Mouse (Mus musculus): Measurements from ENCODE around the gene Tra2a. TPM values are rescaled to one million over a fixed set of nuclear protein-coding genes. Genes with fewer than 3 reads are reported as not detected.

Tra2a gene
- polyA plus RNA-seq, 1 experiment from 2014 or later = 44.5 TPM

DNA sequence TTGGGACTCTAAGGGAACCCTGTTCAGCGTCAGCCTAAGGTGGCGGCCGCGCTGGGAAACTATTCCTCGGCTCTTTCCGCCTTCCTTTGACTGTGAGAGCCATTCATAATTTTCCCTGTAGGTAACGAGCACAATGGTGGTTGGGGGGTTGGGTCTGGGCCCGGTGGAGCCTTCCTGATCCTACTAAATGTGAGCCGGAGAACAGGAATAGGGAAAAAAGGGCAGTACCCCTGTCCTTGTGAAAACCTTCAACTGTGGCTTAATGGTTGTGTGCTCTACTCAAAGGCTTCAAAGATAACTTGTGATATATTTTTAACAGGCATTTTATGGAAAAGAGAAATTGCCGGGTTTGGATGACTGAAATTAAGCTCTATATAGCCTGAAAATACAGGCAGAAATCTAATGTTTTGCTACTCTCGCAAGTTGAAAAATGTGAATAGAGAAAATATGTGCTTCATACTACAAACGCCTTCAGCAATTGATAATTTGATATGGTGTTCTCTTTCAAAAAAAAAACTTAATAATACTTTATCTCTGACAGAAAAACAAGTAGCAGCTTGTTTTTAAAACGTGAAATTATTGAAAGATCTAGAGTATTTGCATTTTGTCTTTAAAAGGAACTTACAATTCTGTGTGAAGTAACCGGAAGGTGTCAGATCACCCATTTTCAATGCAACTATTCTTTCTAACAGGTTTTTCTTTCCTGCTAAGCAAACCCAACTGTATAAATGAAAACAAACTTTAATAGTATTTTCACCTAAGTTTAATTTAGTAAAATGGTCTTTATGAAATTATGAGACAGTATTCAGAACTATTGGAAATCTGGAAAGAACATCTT, 47.9 kb downstream of the Tra2a start:
- WGBS = under 1% methylated on average over 14 of the region's 14 CpGs
- H3K9me3 ChIP-seq (ENCODE audit: control insufficient read depth, low read length) = no peaks in the 10 kb centered on the region
- H3K4me1 ChIP-seq (replicated peaks; ENCODE audit: control insufficient read depth, insufficient read depth, low read length) = peaks cover 31% of the 10 kb centered on the region
- H3K27me3 ChIP-seq (ENCODE audit: control insufficient read depth, insufficient read depth, low read length) = no peaks in the 10 kb centered on the region
- peak overlapping the region; percentile 96 for H3K27ac ChIP-seq
- no peaks in the 10 kb centered on the region for H3K36me3 ChIP-seq (replicated peaks; ENCODE audit: control insufficient read depth, insufficient read depth)
- no peak for DNase-seq (ENCODE audit: low spot score)
- H3K4me2 ChIP-seq (replicated peaks) = peak overlapping the region; percentile 85
- H3K9ac ChIP-seq = peak overlapping the region; percentile 83
- peak; percentile 22; the same call in 1 of the 2 replicates for ATAC-seq (ENCODE audit: low FRiP score)
- H3K4me3 ChIP-seq (replicated peaks; ENCODE audit: low read length) = peak overlapping the region; percentile 72

- peak within 1 kb of the TSS; percentile 96 for H3K27ac ChIP-seq
- no peaks in the 10 kb centered on the region for H3K27me3 ChIP-seq (ENCODE audit: control insufficient read depth, insufficient read depth, low read length)
- under 1% methylated on average over 67 of the region's 68 CpGs for WGBS
- H3K4me1 ChIP-seq (replicated peaks; ENCODE audit: control insufficient read depth, insufficient read depth, low read length) = peaks cover 38% of the 10 kb centered on the region
- DNase-seq (ENCODE audit: low spot score) = peak; percentile 86
- no peaks in the 10 kb centered on the region for H3K36me3 ChIP-seq (replicated peaks; ENCODE audit: control insufficient read depth, insufficient read depth)
- H3K4me2 ChIP-seq (replicated peaks) = peak within 1 kb of the TSS; percentile 85
- H3K9ac ChIP-seq = peak within 1 kb of the TSS; percentile 83
- peak within 1 kb of the TSS; percentile 72 for H3K4me3 ChIP-seq (replicated peaks; ENCODE audit: low read length)
- peak; percentile 83 for ATAC-seq (ENCODE audit: low FRiP score)
- no peaks in the 10 kb centered on the region for H3K9me3 ChIP-seq (ENCODE audit: control insufficient read depth, low read length)
These were observed 48.7 kb downstream of the Tra2a start, which contains the start of gene Igf2bp3 for GRCm38 (mm10) chr6:49214928-49215747. Gene Igf2bp3, minus strand, starts transcription at chr6:49214957.

DNA sequence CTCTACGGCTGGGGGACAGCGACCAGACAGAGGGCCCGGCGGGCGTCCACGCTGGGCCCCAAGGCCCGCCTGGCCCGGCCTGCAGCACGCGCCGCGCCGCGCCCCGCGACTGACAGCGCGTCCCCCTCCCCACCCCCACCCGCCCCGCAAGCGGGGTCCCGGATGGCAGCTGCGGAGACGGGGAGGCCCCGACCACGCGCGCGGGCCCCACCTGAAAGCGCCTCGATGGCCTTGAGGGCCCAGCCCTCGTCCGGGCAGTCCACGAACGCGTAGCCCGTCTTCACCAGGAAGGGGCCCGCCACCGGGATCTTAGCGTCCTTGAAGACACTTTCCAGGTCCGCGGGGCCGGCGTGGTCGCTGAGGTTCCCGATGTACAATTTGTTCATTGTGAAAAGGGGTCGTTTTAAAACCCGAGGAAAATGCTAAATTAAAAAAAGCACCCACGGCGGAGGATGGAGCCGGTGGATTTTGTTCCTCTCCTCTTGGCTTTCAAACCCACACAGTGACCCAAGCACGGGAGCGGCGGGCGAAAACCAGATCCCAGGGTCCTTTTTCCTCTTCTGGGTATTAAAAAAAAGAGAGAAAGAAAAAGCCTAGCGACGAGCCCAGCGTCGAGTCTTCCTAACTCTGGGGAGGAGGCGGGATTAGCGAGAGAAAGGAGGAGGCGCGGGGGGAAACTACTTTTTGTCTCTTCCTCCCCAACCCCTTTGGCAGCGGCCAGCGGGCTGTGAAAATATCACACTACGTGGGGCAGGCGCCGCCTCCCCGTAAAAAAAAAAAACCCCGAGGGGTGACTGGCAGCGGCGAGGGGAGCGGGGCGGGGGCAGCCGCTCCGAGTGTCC, 49.5 kb downstream of the Tra2a start:
- DNase-seq (ENCODE audit: low spot score) = peak; percentile 79
- peak overlapping the region; percentile 83 for H3K9ac ChIP-seq
- peak; percentile 2 for ATAC-seq (ENCODE audit: low FRiP score)
- H3K27me3 ChIP-seq (ENCODE audit: control insufficient read depth, insufficient read depth, low read length) = no peaks in the 10 kb centered on the region
- H3K9me3 ChIP-seq (ENCODE audit: control insufficient read depth, low read length) = no peaks in the 10 kb centered on the region
- peaks cover 42% of the 10 kb centered on the region for H3K4me1 ChIP-seq (replicated peaks; ENCODE audit: control insufficient read depth, insufficient read depth, low read length)
- H3K36me3 ChIP-seq (replicated peaks; ENCODE audit: control insufficient read depth, insufficient read depth) = no peaks in the 10 kb centered on the region
- under 1% methylated on average over 51 of the region's 76 CpGs for WGBS
- H3K4me3 ChIP-seq (replicated peaks; ENCODE audit: low read length) = peak overlapping the region; percentile 72
- peak overlapping the region; percentile 85 for H3K4me2 ChIP-seq (replicated peaks)
- peak overlapping the region; percentile 96 for H3K27ac ChIP-seq

GRCm38 (mm10) chr6:49213581-49214085, 50.2 kb downstream of the Tra2a start:
- under 1% methylated on average over 36 of the region's 50 CpGs for WGBS
- H3K4me2 ChIP-seq (replicated peaks) = peak overlapping the region; percentile 85
- H3K4me3 ChIP-seq (replicated peaks; ENCODE audit: low read length) = peak overlapping the region; percentile 72
- H3K4me1 ChIP-seq (replicated peaks; ENCODE audit: control insufficient read depth, insufficient read depth, low read length) = peaks cover 42% of the 10 kb centered on the region
- no peaks in the 10 kb centered on the region for H3K36me3 ChIP-seq (replicated peaks; ENCODE audit: control insufficient read depth, insufficient read depth)
- H3K9me3 ChIP-seq (ENCODE audit: control insufficient read depth, low read length) = no peaks in the 10 kb centered on the region
- peak overlapping the region; percentile 83 for H3K9ac ChIP-seq
- peak; percentile 47 for DNase-seq (ENCODE audit: low spot score)
- no peak for ATAC-seq (ENCODE audit: low FRiP score)
- H3K27me3 ChIP-seq (ENCODE audit: control insufficient read depth, insufficient read depth, low read length) = no peaks in the 10 kb centered on the region
- H3K27ac ChIP-seq = peak overlapping the region; percentile 96

- ATAC-seq (ENCODE audit: low FRiP score) = no peak
- Histone ChIP-seq H3K27ac (peak overlapping the region; percentile 96; the same call in 1 of the 2 replicates), H3K4me1 (replicated peaks; ENCODE audit: control insufficient read depth, insufficient read depth, low read length) (peaks cover 42% of the 10 kb centered on the region), H3K36me3 (replicated peaks; ENCODE audit: control insufficient read depth, insufficient read depth) (no peaks in the 10 kb centered on the region; the same call in 1 of the 2 replicates), H3K4me2 (replicated peaks) (peak overlapping the region; percentile 85), H3K9ac (peak overlapping the region; percentile 83), H3K9me3 (ENCODE audit: control insufficient read depth, low read length) (no peaks in the 10 kb centered on the region), H3K27me3 (ENCODE audit: control insufficient read depth, insufficient read depth, low read length) (no peaks in the 10 kb centered on the region), H3K4me3 (replicated peaks; ENCODE audit: low read length) (peak overlapping the region; percentile 72)
- WGBS = 1% methylated on average over 20 of the region's 20 CpGs
- DNase-seq (ENCODE audit: low spot score) = peak; percentile 49
These were observed 50.8 kb downstream of the Tra2a start for GRCm38 (mm10) chr6:49212931-49213580.

DNA sequence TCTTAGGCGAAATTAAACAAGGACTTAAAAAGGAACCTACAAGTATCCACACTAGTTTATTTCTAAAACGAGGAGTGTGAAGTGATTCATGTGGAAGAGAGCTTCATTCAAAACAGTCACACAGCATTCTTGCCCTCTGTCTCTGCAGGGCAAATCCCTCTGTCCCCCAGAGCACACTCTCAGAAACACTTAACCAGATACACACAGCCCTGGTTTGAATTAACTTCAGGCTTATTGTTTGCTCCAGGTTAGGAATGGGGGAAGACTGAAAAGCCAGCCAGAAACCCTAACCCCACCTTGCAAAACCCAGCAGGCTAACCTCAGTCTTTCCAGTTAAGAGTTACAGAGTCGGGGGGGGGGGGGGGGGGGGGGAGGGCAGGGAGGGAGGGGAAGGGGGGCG, 51.7 kb downstream of the Tra2a start:
- Histone ChIP-seq H3K27ac (no peak overlapping the region), H3K4me3 (replicated peaks; ENCODE audit: low read length) (peak overlapping the region; percentile 72), H3K4me2 (replicated peaks) (peak overlapping the region; percentile 85), H3K36me3 (replicated peaks; ENCODE audit: control insufficient read depth, insufficient read depth) (no peaks in the 10 kb centered on the region; the same call in 1 of the 2 replicates), H3K9ac (no peak overlapping the region), H3K4me1 (replicated peaks; ENCODE audit: control insufficient read depth, insufficient read depth, low read length) (peaks cover 38% of the 10 kb centered on the region), H3K27me3 (ENCODE audit: control insufficient read depth, insufficient read depth, low read length) (no peaks in the 10 kb centered on the region), H3K9me3 (ENCODE audit: control insufficient read depth, low read length) (no peaks in the 10 kb centered on the region)
- 16% methylated on average over 3 of the region's 4 CpGs for WGBS
- DNase-seq (ENCODE audit: low spot score) (no peak), ATAC-seq (ENCODE audit: low FRiP score) (no peak)

DNA sequence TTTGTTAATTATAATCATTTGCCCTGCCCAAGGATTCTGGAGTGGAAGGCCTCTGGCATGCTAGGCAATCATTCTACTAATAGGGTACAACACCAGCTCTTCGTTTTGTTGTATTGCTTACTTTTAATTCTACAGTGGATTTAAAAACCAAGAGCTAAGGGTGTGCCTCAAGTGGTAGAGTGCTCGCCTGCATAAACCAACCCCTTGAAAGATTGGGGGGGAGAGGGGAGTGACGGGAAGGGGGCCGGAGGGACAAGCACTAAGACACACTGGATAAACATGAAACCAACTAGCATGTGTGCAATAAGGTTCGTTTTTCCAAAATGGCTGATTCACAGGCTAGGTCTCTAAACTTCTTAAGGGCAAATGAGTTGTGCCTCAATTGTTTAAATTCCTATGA, 52.2 kb downstream of the Tra2a start:
- Histone ChIP-seq H3K36me3 (replicated peaks; ENCODE audit: control insufficient read depth, insufficient read depth) (peaks cover under 1% of the 10 kb centered on the region; the same call in 1 of the 2 replicates), H3K9ac (peak overlapping the region; percentile 11; the same call in 1 of the 2 replicates), H3K4me1 (replicated peaks; ENCODE audit: control insufficient read depth, insufficient read depth, low read length) (peaks cover 35% of the 10 kb centered on the region), H3K27ac (no peak overlapping the region), H3K27me3 (ENCODE audit: control insufficient read depth, insufficient read depth, low read length) (no peaks in the 10 kb centered on the region), H3K9me3 (ENCODE audit: control insufficient read depth, low read length) (no peaks in the 10 kb centered on the region), H3K4me2 (replicated peaks) (peak overlapping the region; percentile 85), H3K4me3 (replicated peaks; ENCODE audit: low read length) (peak overlapping the region; percentile 11)
- no peak for ATAC-seq (ENCODE audit: low FRiP score)
- DNase-seq (ENCODE audit: low spot score) = no peak
- 31% methylated on average over 5 of the region's 5 CpGs for WGBS
